Mouse (Mus musculus) c-Kit-positive CD71-negative TER-119-negative erythroid progenitor cells, embryonic 14.5 days (primary cell): ENCODE results near the gene Ppm1l.
"Not testable (repeated sequence)": the region's sequence is repeated elsewhere in the genome, so short reads cannot be mapped to it uniquely, and the experiment has no call there.

Experiments
- DNase-seq: peaks from one replicate; pipeline ENCODE4 v3.0.0-alpha.2; 2013; ENCODE audit warnings: low read depth

Gene Ppm1l

DNA sequence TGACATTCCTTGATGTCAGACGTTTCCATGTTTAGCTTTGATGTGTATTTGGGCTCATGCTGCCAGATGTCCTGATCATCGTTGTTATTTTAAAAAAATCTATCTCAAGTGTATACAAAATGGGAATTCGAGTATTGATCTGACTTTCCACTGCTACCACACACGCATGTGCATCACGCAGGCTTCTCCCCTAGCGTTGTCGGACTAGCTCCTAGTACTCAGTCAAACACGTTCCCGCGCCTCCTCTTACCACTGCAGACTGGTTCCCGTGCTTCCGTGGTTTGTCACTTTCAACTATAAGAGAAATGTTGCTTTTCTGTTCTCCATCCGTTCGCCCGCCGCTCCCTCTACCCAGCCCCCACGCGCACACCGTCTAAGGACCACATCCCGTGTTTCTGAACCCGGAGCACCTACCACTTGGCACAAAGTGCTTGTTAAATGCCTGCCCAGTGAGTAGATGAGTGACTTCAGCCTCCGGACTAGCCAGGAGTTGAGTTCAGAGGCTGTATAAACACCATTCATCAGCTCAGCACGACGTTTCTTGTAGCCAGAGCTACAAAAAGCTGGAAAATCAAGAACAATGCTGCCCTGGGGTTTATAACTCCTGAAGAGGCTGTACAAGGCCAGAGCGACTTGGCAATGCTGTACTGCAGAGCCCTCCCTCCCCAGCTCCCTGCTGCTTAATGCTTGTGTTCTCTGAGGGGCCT lies 219.4 kb downstream of the Ppm1l start:
- no peak for DNase-seq

DNA sequence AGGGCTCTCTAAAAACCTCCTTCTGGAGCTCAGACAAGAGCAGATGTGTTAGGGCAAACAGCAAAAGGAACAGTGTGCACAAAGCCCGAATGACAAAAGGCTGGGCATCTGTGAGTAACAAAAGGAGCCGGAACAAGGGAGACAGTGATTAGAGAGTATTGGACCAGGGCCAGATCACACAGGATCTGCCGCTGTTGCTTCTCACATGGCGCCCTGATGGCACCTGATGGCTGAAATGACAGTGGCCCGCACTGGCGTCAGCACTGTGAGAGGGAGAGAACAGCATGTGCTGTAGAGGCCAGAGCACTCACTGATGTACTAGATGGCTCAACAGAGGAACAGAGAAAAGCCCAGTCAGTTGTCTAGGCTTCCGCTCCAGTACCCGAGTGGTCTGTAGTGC lies 226.3 kb downstream of the Ppm1l start:
- no peak for DNase-seq

DNA sequence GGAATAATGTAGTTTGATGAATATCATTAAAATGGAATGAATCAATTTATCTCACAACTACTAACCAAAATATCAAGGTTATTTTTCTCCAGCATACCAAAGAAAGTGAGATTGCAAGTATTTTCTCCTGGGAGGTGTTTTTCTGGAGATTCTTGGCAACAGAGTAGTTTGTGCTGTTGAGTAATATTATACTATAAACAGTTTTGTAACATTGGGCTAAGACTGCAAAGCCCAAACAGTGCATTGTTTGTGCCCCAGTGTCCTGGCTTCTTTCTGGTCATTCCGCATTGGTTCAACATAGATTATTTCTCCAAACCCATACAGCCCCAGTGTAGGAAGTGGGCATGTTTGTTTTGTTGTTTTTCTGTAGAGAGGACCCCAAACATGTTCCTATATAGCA lies 227.1 kb downstream of the Ppm1l start:
- no peak for DNase-seq

DNA sequence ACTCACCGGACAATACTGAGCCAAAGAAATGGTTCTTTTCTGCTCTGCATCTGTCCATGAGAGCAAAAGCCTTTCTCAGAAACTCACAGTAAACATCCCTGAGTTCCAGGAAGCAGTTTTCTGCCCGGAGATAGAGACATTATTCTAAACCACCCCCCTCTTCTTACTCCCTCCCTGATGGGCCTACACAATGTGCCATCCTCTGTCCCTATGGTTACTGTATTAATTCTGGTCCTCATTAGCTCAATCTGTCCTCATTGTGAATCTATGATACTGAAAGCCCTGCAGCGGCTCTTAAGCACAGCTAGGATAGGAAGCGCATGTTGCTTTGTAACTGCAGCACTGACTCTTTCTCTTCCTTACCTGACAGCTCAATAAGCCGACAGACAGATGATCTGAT lies 228.4 kb downstream of the Ppm1l start:
- DNase-seq: no peak

DNA sequence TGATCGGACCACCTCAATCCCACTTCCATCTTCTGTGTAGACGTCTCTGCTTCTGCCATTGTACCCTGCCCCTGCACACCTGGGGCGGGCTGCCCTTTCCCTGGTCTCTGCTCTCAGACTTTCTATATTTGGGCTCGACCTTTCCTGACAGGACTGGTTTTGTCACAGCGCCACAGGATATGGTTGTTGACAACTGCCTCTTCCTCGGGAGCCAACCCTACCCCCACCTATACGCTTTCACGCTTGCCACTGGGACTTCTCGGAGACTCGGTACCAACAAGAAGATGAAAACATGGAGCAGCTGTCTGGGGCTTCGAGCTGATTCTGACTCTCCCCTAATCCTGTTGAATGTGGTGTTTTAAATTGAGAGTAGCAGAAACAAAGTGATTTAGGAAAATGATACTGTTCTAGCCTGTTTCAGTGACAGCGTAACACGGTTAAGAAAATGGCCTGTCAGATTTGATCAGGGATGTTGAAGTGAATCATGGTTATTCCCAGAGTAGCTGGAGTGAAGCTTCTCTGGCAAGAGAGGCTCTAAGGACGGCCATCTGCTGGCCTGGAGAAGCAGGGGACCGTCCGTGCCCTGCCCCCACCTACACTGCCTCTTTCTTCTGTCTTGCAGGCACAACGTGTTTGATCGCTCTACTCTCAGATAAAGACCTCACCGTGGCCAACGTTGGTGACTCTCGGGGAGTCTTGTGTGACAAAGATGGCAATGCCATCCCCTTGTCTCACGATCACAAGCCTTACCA lies 232.2 kb downstream of the Ppm1l start:
- no peak for DNase-seq

DNA sequence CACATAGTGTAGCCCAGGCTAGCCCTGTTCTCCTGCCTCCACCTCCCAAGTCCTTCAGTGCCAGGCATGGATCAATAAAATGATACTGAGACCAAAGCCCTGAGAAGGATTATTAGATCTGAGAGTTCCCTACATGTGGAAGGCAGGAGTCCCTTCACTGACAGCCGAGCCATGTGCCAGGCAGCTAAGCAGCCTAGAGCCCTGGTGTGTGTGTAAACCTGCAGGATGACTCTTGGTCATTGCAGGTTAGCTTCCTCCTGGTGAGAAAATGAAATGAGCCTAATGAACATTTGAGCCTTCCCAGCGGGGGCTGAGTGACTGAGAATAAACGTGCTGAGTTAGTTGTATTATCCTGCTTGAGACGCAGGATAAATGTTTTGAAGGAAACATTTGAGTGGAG lies 232.9 kb downstream of the Ppm1l start:
- no peak for DNase-seq

DNA sequence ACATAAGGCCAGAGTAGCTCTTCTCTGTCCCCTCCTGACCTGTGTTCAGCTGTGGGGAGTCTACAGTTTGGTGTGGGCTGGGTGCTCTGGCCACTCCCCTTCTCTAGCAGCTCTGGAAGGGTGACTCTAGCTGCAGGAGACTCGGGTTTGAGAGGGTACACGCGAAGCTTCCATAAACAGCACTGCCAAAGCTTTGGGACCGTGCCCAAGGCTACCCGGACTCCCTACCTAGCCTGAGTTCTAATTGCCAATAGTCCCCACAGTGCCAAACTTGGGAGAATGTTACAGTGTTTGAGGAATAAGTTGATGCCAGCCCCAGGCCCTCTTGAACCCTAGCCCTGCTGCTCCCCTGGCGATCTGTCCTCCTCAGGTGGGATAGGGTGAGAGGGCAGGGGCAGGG lies 238.8 kb downstream of the Ppm1l start:
- no peak for DNase-seq

DNA sequence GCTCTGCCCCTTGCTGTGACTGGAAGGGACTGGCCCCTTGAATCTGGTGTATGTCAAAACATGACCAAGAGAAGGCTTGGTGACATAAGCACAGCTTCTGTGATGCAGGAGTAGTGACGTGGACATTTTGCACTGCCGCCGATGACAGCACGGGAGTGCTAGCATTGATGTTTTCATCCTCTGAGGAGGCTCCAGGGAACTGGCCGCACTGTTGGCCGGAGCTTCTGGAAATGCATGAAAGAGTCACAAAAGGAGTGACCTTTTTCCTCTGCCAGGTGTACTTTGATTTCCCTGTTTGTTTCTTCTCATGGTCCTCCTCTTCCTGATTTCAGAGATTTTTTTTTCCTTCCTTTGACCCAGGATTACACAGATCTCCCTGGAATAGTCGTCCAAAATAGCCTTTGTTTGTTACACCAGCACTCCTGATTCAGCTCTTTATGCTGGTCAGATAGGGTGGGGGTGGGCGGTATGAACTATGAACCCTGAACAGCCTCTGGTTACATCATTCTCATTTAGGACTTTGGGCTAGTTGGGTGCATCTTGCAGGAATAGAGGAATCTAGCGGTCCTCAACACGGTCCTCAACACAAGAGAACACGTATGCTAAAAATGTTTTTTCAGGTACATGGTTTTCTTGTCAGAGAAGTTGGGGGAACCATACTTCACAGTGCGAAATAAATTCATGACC lies 239.6 kb downstream of the Ppm1l start:
- DNase-seq: no peak

DNA sequence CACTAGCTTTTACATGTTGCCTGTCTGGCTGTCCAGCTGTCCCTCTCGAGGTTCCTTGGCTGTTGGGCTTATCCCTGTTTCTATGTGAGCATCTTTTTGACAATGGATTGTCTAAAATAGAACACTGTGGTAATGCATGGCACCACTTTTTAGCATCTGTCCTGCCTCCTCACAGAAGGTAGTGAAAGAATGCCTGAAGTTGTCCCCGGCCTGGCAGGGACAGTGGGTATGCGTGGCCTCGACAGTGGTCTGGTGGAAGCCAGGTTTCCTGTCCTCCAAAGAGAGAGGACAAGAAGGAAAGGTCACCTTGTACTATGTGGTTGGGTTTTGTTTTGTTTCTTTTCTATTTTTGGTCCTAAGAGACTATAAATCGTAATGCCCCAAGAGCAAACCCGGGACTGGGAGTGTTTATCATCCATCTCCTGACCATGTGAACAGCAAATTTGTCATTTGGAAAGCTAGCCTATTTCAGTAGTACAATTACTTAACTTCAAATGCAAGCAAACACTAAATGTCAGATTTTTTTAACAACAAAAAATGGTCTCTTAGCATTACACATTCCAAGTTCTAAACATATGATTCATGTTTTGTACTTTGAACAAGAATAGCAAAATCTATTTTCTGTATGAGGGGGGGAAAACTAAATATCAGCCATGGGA lies 242.8 kb downstream of the Ppm1l start:
- DNase-seq: no peak

DNA sequence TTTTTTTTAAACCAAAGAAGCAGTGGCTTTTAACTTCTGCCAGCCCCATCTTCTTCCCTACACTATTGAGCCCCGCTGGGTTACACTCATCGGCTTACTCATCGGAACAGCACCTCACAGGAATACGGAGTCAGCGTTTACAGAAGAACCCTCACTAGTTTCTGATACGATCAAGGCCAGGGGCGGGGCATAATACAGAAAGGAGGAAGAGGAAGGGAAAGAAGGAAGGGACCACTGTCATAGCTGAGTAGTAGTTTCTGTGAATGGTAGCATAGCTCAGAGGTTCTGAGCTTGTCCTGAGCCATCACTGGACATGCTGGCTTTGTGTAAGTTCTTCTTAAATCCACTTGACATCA lies 243.3 kb downstream of the Ppm1l start:
- peak; percentile 18 for DNase-seq

DNA sequence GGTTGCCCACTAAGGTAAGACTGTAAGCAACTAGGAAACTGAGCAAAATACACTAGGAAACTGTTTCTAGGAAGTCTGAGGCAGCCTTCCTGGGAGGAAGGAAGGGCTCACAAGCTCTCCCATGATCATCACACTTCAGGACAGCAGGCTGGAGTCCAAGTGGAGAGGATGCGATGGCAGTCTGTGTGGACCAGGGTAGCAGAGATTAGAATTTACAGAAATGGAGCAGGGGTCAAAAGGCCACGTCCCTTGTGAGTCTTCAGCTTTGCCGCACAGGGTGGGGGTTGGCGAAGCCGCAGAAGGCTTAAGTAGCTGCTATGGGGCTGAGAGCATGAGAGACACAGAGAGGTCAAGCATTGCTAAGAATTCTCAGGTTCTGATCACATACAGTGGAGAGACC lies 245.0 kb downstream of the Ppm1l start:
- DNase-seq: no peak

DNA sequence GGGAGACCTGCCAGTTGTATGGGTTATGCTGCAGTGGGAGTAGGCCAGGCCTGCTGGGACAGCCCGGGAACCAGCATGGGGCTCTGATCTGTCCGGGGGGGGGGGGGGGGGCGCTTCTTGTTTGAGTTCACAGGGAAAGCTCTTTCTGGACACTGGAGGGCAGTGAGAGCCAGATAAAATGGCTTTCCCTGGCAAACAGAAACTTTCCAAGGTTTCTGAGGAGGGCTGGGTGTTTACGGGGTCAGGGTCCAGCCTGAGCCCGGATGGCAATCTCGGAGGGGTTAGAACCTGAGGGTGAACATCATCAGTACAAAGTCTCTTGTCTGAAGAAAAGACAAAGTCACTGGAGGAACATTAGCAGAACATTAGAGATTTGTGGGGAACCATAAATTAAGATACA lies 246.7 kb downstream of the Ppm1l start:
- DNase-seq: no peak

DNA sequence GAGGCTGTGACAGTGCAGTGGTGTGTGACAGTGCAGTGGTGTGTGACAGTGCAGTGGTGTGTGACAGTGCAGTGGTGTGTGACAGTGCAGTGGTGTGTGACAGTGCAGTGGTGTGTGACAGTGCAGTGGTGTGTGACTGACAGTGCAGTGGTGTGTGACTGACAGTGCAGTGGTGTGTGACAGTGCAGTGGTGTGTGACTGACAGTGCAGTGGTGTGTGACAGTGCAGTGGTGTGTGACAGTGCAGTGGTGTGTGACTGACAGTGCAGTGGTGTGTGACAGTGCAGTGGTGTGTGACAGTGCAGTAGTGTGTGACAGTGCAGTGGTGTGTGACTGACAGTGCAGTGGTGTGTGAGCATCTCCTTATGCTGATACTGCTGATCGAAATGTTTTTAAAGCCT lies 248.9 kb downstream of the Ppm1l start:
- DNase-seq: not testable (repeated sequence)

DNA sequence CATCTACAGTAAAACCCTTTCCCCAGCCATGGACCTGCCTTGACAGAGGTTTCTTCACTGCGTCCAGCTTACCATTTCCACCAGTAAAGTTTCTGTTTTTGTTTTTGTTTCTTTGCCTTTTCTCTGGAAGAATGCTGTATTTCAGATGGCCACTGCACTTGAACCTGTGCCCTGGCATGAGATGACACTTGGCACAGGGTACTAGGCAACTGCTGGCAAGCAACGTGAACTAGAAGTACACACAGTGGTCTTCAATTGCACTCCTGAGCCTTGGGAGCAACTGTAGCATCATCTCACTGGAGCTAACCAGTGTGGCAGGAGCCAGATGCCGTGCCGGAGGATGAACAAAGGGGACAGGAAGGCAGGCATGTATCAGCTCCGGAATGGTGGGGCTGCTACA lies 255.9 kb downstream of the Ppm1l start:
- DNase-seq: no peak

DNA sequence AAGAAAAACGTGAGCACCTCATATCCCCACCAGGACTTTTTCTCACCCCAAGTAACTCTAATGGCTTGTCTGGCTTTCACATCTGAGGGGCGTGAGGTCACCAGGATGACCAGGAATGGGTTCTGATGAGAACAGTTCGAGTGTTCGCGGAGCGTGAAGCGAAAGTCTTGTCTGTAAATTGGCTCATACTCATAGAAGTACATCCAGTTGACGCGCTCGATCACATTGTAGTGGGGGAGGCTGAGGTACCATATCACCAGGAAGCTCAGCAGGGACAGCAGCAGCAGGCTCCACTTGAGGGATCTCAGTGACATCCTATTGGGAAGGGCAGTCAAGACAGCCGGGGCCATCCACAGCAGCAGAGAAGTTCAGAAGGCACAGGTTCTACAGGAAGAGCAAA lies 258.9 kb downstream of the Ppm1l start:
- DNase-seq: no peak

DNA sequence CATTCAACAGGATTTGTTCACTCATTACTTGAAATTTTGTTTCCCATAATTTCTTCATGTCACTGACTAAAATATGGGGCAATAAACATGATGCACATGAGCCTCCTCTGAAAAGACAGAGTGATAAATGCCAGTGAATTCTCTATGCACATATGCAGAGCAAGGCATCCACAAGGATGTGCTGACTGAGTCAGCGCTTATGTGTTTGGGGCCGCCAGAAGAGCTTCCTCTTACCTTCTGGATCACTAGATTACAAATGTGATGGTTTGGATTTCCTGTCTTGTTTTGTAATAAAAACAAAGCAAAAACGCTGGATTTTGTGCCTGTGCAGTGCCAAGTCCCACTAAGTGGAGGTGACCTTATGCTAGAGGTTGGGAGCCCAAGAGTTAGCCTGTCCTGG lies 260.1 kb downstream of the Ppm1l start:
- no peak for DNase-seq

DNA sequence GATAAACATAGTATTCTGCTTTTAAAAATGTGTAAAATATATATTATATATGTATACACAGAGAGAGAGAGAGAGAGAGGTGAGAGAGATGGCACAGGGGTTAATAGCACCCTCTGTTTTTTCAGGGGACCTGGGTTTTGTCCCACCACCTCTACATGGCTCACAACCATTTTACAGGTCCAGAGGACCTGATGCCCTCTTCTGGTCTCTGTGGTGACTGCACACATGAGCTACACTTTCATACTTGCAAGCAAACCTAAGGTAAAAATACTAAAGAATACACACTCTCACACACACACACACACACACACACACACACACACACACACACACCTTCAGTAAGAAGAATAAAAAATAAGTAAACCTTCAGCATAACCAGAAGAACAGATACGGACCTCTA lies 262.1 kb downstream of the Ppm1l start:
- no peak for DNase-seq

DNA sequence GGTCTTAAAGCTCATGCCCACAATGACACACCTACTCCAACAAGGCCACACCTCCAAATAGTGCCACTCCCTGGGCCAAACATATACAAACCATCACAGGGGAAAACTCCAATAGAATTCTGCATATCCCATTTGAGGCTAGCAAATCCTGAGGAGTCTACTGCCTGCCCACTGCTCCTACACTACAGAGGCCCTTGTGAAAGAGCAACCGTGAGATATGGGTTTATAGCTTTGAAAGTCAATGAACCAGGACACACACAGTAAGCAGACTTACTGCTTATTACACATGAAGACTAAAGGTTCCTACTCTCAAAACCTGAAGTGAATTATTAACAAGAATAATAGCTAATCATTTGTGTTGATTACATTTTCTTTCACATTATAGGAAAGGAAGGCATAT lies 267.1 kb downstream of the Ppm1l start:
- no peak for DNase-seq

DNA sequence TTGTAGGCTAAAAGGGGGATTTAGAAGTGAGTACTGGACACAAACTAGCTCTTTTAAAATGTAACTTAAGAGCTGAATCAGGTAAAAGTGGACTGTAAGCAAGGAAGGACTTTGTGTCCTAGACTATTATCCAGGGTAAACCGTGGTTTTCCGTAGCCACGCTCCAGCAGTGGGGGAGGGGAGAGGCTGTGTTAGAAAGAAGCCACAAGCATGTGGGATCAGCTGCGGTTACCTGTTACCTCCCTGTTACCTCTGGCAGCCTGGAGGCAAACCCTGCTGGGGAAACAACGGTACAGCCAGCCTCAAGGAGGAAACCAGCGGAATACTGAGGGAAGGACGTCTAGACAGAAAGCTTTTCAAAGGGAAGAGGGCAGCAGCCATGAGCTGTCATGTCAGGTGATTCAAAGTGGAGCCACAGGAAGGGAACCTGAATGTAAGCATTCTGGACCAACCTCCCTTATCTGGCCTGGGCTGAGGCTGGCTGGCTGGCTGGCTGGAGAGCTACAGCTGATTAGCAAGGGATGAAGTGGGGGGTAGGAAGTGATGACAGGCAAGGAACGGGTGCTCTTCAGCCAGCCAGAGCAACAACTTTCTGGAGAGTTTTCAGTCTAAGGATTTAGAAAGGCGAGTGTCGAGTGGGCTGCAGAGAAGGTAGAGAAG lies 271.6 kb downstream of the Ppm1l start:
- no peak for DNase-seq

DNA sequence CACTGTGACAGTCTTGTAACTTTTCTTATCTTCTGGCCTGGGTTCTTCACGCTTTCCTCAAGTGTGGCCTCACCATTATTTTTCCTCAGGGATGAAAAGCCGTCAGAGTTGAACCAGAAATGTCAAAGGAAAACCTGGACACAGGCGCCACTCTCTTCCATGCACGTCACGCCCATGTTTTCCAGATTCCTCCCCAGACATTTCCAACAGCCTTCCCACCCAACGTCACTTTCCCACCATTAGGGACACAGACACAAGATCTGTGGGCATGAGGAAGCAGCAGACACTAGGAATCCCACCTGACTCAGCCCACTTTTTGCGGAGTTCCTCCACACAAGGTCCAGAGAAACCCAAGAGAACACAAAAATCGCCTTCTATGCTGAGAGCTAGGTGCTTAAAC lies 276.8 kb downstream of the Ppm1l start:
- no peak for DNase-seq

DNA sequence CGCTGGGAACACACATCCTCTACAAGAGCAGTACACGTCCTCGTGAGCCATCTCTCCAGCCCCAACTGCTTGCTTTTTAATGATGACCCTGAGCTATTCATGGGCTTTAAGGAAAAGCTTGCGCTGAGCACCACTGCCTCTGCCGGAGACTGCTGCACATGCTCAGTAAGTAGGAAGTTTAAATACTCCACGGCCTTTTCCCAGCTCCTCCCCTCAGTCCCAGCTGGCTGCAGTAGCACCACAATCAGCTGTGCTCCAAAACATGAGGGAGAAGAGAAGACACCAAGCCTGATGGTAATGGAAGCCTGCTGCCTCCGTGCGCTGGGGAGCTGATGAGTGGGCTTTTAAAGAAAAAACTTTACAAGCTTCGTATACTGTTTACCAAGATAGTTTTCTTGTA lies 277.4 kb downstream of the Ppm1l start:
- DNase-seq: no peak

DNA sequence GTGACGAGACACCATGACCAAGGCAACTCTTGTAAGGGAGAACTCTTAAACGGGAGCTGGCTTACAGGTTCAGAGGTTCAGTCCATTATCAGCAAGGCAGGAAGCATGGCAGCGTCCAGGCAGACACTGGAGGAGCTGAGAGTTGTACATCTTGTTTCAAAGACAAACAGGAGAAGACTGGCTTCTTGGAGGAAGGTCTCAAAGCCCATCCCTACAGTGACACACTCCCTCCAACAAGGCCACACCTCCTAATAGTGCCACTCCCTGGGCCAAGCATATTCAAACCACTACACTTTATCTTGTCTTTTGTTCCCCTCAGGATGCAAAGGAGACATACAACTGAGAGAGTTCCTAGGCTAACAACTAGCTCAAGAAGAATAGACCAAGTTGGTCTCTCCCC lies 279.5 kb downstream of the Ppm1l start:
- no peak for DNase-seq
